Mouse (Mus musculus): ENCODE data around the gene Morc2a.

DNA sequence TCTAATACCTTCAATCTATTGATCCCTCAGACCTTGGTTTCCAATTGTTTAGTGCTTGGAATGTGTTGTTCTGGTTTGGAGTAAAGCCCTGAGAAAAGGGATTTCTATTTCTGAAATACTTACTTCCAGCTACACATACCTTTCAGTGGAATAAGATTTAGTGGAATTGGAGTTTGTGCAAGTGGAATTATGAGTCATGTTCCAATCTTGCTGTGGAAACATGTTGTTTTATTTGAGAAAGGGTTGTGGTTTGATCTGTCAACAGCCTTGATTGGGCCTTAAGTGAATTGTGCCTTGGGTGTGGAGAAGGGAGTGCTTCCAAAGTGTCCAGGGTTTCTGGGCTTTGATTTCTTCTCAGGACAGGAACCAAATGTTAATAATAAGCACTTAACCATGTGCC is 20.9 kb downstream of the Morc2a start:
- TF ChIP-seq CTCF (conservative IDR thresholded peaks at IDR 0.05; ENCODE audit: low read length) (no peak), POU5F1 (IDR thresholded peaks at IDR 0.05; ENCODE audit: borderline replicate concordance, low read length) (no peak)
